Mouse (Mus musculus) stomach, postnatal 0 days (tissue): Measurements from ENCODE around the gene Tcirg1. TPM values are rescaled to one million over a fixed set of nuclear protein-coding genes. Genes with fewer than 3 reads are reported as not detected.

Experiments used
- ATAC-seq: fragments of 200-750 bp; cut with Nextera tagmentation; 2 replicates; pipeline ENCODE4 v1.8.0; 2017; ENCODE audit not compliant: low FRiP score, low TSS enrichment
- DNase-seq: peaks from one replicate; pipeline ENCODE4 v3.0.0-alpha.2; 2016; ENCODE audit warnings: low spot score
- H3K27ac ChIP-seq: fragments of 300-500 bp; sonication (generic); replicated peaks from 2 replicates; pipeline ENCODE4 v1.5.1; 2014; ENCODE audit warnings: mild to moderate bottlenecking, control low read depth
- H3K27me3 ChIP-seq: fragments of 300-500 bp; sonication (generic); 2 replicates; pipeline ENCODE4 v1.6.1; 2014; ENCODE audit warnings: low read length; ENCODE audit not compliant: control insufficient read depth, insufficient read depth
- H3K36me3 ChIP-seq: fragments of 300-500 bp; sonication (generic); 2 replicates; pipeline ENCODE4 v1.6.1; 2014; ENCODE audit warnings: low read length, mixed read lengths; ENCODE audit not compliant: control insufficient read depth, insufficient read depth
- H3K4me1 ChIP-seq: fragments of 300-500 bp; sonication (generic); replicated peaks from 2 replicates; pipeline ENCODE4 v1.6.1; 2014; ENCODE audit warnings: antibody characterized with exemption; ENCODE audit not compliant: control insufficient read depth, insufficient read depth
- H3K4me2 ChIP-seq: fragments of 300-500 bp; sonication (generic); replicated peaks from 2 replicates; pipeline ENCODE4 v1.6.1; 2014; ENCODE audit warnings: low read depth, mild to moderate bottlenecking, control low read depth, moderate library complexity
- H3K4me3 ChIP-seq: fragments of 300-500 bp; sonication (generic); 2 replicates; pipeline ENCODE4 v1.5.1; 2014; ENCODE audit warnings: low read depth, low read length, control low read depth
- H3K9ac ChIP-seq: fragments of 300-500 bp; sonication (generic); 2 replicates; pipeline ENCODE4 v1.6.1; 2014; ENCODE audit warnings: mild to moderate bottlenecking, low read length, control low read depth, mixed read lengths
- H3K9me3 ChIP-seq: fragments of 300-500 bp; sonication (generic); 2 replicates; pipeline ENCODE4 v1.6.1; 2016; ENCODE audit warnings: low read length; ENCODE audit not compliant: control insufficient read depth
- CTCF ChIP-seq: IDR thresholded peaks from 2 replicates; pipeline ENCODE4 v1.5.1; 2016; ENCODE audit warnings: antibody characterized with exemption, low read depth, mild to moderate bottlenecking, moderate library complexity
- EP300 ChIP-seq: optimal IDR thresholded peaks from 2 replicates; pipeline ENCODE3; 2016; ENCODE audit warnings: antibody characterized with exemption
- WGBS: fragments of 180-500 bp; shearing (Covaris S2); extraction: QIAGEN DNeasy Blood & Tissue Kit; methylation state at CpG from one replicate; pipeline ENCODE4 v1.1.7; 2014; 5-methylcytosine and 5-hydroxymethylcytosine counted together
- polyA plus RNA-seq: library from polyadenylated mRNA; unstranded; fragments of >200 nt; fragmentation: Nextera tagmentation; extraction: Ambion mirVana; gene quantifications from 2 replicates; pipeline ENCODE4 v1.2.1, GENCODE M21; 2015

Tcirg1 gene
- polyA plus RNA-seq, 1 experiment from 2014 or later, result 17.4 TPM

DNA sequence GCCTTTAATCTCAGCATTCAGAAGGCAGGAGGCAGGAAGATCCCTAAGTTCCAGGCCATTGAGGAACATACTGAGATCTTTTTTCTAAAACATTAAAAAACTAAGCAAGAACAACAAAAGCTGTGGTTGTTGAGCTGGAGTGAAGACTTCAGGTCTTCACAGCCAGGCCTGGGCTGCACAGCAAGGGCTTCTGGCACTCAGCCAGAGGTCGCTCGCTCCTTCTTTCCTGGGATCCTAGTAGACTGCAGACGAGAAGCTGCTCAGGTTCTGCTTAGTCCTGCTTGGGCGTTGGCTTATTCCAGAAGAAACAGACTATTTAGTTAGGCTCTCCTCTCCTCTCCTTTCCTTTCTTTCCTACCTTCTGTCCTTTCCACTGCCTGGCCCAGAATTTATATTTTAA is 34.6 kb downstream of the Tcirg1 start:
- TF ChIP-seq EP300, result no peak
- no peak for TF ChIP-seq CTCF

DNA sequence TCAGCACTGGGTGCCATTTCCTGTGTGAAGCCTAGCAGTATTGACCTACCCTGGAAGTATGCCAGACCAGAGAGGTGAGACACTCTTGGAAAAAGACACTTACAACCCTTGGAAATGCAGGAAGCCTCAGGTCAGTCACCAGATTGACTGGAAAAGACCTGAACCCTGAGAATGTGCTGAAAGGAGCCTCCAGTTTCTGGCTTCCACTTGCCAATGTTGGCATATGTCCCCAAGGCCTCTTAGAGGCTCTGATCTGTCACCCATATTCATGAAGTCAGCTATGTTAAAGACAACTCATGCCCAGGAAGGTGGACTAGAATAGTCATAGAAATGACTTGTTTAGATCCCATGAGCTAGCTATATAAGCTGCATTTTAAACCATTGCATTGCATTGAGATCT is 35.5 kb downstream of the Tcirg1 start:
- ATAC-seq (no peak), DNase-seq (no peak)
- H3K27ac ChIP-seq, result no peak overlapping the region
- no peak overlapping the region for H3K4me3 ChIP-seq
- TF ChIP-seq CTCF, result no peak
- TF ChIP-seq EP300, result no peak
- H3K9me3 ChIP-seq, result no peaks in the 10 kb centered on the region
- no peaks in the 10 kb centered on the region for H3K36me3 ChIP-seq
- H3K27me3 ChIP-seq, result no peaks in the 10 kb centered on the region
- no peak overlapping the region for H3K4me2 ChIP-seq
- no peak overlapping the region for H3K9ac ChIP-seq
- H3K4me1 ChIP-seq, result peaks cover 3% of the 10 kb centered on the region; the same call in 1 of the 2 replicates

More for the DNA sequence above, 34.6 kb downstream of the Tcirg1 start:
- H3K9me3 ChIP-seq, result no peaks in the 10 kb centered on the region
- ATAC-seq (no peak), DNase-seq (peak; percentile 56)
- no peak overlapping the region for H3K27ac ChIP-seq
- H3K9ac ChIP-seq, result no peak overlapping the region
- H3K4me1 ChIP-seq, result peaks cover 3% of the 10 kb centered on the region; the same call in 1 of the 2 replicates
- H3K4me2 ChIP-seq, result no peak overlapping the region
- H3K4me3 ChIP-seq, result no peak overlapping the region
- no peaks in the 10 kb centered on the region for H3K36me3 ChIP-seq
- no peaks in the 10 kb centered on the region for H3K27me3 ChIP-seq
- WGBS, result 35% methylated on average over 4 of the region's 4 CpGs

DNA sequence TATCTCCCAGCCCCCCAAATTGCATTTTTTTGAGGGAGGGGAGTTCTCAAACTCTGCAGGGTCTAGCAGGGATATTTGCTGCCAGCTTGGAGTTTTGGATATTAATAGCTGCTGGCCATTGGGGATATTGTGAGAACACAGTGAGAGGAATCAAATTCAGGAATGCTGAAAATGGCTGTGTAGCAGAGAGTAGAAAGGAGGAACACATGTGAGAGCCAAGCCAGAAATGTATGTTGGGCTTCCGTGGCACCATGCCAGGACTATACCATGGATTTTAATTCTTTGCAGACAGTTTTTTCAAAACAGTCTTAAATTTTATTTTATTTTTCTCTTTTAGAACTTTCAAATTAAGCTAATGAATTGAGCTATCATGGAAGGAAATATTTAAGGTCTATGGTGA is 38.6 kb downstream of the Tcirg1 start:
- no peak for DNase-seq
- H3K4me2 ChIP-seq, result no peak overlapping the region
- 64% methylated on average over 1 of the region's 1 CpGs for WGBS
- no peaks in the 10 kb centered on the region for H3K9me3 ChIP-seq
- TF ChIP-seq EP300 (no peak), CTCF (no peak)
- H3K27ac ChIP-seq, result no peak overlapping the region
- no peak overlapping the region for H3K4me3 ChIP-seq
- no peaks in the 10 kb centered on the region for H3K36me3 ChIP-seq
- no peaks in the 10 kb centered on the region for H3K27me3 ChIP-seq
- no peak overlapping the region for H3K9ac ChIP-seq
- no peaks in the 10 kb centered on the region for H3K4me1 ChIP-seq
- no peak for ATAC-seq

DNA sequence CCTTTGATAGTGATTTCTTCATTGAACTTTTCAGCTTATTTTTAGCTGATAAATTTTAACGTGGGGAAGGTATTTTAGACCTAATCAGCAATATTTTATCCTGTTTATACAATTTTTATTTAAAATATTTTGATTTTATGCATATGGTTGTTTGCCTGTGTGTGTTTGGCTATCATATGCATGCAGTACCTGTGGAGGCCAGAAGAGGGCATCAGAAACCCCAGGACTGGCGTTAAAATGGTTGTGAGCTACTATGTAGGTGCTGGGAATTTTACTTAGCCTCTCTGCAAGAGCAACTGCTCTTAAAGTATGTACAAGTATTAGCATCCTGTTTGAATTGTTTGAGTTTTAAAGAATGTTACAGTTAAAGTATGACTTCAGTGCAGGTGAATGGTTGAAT is 42.0 kb downstream of the Tcirg1 start:
- Histone ChIP-seq H3K9me3 (no peaks in the 10 kb centered on the region), H3K27ac (no peak overlapping the region), H3K36me3 (no peaks in the 10 kb centered on the region), H3K4me1 (no peaks in the 10 kb centered on the region), H3K27me3 (no peaks in the 10 kb centered on the region), H3K4me3 (no peak overlapping the region), H3K9ac (no peak overlapping the region), H3K4me2 (no peak overlapping the region)
- DNase-seq (no peak), ATAC-seq (no peak)
- TF ChIP-seq EP300 (no peak), CTCF (peak; percentile 54)
- WGBS, result 81% methylated on average over 2 of the region's 2 CpGs

DNA sequence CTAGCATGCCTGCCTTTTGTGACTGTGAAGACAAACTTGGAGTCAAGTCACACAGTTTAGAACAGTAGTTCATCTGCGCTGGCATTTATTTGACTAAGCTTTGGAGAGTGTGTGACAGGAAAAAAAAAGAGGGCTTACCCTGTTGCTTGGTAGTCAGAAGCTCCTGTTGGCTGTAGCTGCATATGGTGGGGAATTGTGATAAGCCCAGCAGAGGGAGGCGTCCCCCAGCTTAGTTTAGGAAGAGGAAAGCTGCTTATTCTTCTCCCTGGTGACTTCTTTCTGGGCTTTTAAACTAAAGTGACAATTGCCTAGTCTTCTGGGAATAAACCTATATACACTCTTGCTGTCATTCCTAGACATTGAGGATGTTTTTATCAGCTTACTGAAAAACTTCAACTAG is 44.2 kb downstream of the Tcirg1 start:
- H3K9me3 ChIP-seq, result no peaks in the 10 kb centered on the region
- TF ChIP-seq EP300, result no peak
- peak; percentile 19; the same call in 1 of the 2 replicates for TF ChIP-seq CTCF
- ATAC-seq (no peak), DNase-seq (no peak)
- 45% methylated on average over 2 of the region's 2 CpGs for WGBS
- H3K27ac ChIP-seq, result no peak overlapping the region
- H3K9ac ChIP-seq, result no peak overlapping the region
- no peaks in the 10 kb centered on the region for H3K27me3 ChIP-seq
- no peaks in the 10 kb centered on the region for H3K4me1 ChIP-seq
- no peaks in the 10 kb centered on the region for H3K36me3 ChIP-seq
- H3K4me3 ChIP-seq, result no peak overlapping the region
- H3K4me2 ChIP-seq, result no peak overlapping the region

DNA sequence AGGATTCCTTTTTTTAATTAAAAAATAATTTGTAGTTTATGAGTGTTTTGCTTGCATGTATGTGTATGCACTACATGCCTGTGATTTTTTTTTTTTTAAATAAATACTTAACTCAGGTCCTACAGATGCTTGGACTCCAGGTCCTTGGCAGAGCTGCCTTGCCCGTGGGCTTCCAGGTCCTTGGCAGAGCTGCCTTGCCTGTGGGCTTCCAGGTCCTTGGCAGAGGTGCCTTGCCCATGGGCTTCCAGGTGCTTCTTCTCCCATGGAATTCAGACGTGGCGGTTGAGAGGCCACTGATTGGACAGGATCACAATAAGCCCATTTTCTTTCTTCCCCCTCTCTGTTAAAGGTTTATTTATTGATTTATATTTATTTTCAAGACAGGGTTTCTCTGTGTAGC is 49.7 kb downstream of the Tcirg1 start:
- H3K4me1 ChIP-seq, result 0 out of 2 replicates have a peak, but pooled peaks cover 2% of the 10 kb centered on the region
- no peak overlapping the region for H3K4me2 ChIP-seq
- no peaks in the 10 kb centered on the region for H3K27me3 ChIP-seq
- H3K27ac ChIP-seq, result no peak overlapping the region
- ATAC-seq, result no peak
- H3K36me3 ChIP-seq, result no peaks in the 10 kb centered on the region
- WGBS, result 66% methylated on average over 3 of the region's 3 CpGs
- H3K4me3 ChIP-seq, result no peak overlapping the region
- H3K9me3 ChIP-seq, result no peaks in the 10 kb centered on the region
- TF ChIP-seq CTCF (no peak), EP300 (no peak)
- no peak for DNase-seq
- H3K9ac ChIP-seq, result no peak overlapping the region
